Mouse (Mus musculus) right cerebral cortex, postnatal 14 days (tissue): ENCODE measurements around the gene Slc17a8.
"Not testable (repeated sequence)": the region's sequence is repeated elsewhere in the genome, so short reads cannot be mapped to it uniquely, and the experiment has no call there.

ENCODE experiments used
- DNase-seq: peaks from one replicate; pipeline ENCODE4 v3.0.0; 2022

Slc17a8 gene

DNA sequence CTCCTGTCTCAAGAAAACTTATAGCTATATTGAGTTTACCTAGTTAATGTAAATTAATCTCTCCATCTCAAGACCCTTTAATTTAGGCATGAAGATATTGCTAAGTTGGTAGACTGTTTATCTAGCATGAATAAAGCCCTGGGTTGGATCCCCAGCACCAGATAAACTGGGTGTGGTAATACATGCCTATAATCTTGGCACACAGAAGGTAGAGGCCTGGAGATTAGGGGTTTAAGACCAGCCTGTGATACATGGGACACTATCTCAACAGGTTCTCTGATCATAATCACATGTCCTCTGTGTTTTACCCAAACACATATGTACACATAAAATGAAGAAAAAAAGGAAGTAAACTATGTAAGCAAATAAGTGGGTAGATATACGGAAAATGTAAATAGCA, 32.3 kb downstream of the Slc17a8 start:
- no peak for DNase-seq

DNA sequence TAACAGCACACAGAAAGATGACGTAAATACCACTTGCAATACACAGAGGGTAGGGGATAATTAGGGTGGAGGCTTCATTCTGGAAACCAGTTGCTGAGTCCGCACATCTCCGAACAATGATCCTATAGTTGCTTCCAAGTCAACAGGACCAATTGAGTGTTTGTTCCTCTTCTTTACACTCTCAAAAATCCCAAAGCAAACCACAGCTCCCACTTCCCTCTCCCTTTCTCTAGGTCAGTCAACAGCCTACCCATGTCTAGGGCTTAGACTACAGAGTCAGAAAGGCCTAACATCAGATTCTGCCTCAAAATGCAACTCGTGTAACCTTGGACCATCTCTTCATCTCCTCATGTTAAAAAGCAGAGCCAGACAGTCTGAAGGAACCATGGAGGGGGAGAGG, 36.3 kb downstream of the Slc17a8 start:
- no peak for DNase-seq

DNA sequence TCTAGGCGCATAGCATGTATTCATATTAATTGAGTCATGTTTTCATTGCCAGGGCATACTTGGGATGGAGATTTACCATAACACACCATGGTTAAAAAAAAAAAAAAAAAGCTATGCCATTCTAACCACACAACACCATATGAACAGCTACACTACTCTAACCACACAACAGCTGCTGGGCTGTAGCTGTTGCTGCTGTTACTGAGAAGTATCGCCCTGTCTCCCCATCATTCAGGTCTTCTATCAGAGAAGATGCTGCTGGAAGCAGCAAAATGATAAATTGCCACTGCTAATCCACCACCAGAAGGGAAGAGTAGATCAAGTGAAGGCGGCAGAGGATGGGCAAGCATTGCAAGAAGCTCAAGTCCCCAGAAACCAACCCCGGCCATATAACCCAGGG, 42.3 kb downstream of the Slc17a8 start:
- no peak for DNase-seq

DNA sequence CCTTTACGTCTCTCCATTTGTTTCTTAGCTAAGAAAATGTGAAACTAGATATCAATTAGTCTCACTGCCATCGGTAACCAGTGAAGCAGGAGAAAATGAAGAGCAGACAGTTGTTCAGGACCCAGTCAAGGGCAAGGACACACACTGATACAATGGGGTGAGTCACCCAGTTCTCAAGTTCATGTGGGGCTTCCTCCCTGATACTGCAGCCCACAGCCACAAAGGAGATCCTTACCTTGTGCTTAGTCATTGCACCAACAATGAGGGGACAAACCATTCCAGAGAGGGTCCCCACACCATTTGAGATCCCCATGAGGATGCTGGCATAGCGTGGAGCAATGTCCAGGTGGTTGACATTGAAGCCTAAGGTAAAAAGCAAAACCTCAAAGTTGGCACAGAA, 43.4 kb downstream of the Slc17a8 start:
- no peak for DNase-seq

DNA sequence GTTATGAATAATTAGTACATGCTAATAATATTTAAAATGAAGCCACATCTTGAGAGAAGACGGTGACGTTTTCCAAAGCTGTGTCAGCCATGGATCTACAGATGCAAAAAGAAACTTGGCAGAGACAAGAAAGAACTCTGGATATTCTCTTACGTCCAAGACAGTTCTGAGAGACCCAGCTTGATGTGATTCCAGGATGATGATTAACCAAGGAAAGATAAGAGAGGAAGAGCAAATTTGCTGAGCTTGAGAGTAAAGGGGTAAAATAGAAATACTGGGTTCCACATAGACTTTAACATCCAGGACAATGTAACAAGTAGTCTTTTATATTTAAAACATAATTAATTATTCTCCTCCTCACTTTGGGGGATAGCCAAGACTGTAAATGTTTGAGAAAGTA, 47.6 kb downstream of the Slc17a8 start:
- no peak for DNase-seq

DNA sequence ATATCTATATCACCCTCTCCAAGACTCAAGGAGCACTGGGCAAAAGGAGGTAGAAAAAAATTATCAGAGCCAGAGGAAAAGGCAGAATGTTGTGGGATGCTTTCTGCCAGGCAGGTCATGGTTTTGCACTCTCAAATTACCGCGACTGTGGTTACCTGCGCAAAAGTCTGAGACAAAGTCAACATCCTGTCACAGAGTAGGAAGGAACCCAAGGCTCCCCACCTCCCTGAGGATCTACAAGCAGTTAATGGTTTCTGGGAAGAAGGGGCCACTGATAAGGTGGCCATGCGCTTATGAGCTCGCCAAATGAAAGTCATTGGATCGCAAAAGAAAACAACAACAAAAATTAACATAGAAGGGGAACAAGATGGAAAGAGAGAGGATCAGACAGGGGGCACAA, 48.1 kb downstream of the Slc17a8 start:
- DNase-seq: no peak

DNA sequence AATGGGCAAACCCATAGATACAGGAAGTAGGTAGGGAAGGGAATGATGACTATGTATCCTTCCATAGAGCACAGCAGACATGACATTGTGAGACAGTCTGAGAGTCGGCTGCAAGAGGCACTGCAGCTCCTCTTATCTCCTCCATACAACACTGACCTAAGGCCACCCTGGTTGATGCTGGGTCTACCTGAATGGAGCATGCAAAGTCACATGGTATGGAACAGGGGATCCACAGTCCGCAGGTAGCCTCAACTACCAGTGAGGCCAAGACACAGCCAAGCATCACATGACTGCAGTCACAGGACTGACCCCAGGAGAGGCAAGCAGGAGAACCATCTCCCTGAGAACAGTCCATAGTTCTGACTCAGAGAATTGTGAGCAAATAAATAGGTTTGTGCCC, 53.7 kb downstream of the Slc17a8 start:
- DNase-seq: no peak

DNA sequence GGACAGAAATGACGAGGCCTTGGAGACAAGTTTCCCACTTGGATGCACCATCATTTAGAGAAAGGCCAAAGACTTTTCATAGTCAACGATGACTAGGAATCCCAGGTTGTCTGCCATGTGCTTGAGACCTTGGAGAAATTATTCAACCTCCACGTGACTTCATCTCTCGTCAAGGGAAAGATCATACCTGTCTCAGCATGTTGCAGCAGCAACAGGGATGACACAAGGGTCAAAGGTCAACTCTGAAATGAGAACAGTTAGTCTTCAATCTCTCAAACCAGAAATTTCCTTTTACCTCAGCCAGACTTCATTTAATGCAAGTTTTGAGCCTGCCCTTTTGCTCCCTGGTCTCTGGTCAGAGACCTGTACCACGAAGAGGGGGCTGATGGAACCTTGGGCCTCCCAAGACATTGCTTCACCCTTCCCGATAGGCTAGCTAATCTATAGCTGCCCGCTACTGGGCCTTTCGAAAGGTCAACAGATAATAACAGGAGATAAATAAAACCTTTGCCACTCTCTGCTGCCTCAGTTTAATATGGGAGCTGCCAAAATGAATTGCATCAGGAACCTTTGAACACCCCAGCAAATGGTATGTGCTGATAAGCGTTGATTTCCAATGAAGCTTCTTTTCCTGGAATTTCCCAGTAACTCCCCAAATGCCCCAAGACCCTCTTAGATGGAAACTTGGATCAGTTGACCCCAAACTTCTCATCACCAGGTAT, 55.6 kb downstream of the Slc17a8 start:
- no peak for DNase-seq

DNA sequence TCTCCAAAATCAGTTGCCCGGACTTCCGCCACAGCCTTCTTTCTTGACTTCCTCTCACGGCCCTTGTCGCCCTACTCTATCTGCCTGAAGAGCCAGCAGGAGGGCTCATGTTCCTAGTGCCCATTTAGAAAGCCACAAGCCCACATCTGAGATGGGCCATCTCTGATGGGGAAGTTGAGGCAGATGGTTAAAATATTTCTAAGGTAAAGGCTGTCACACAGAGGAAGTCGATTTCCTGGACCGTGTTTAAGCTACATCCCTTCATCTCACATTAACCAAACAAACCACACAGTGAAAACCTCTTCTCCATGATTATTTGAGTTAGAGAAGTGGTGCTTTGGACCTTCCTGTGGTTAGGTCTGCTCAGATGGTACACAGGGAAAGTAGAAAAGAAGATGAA, 58.9 kb downstream of the Slc17a8 start:
- DNase-seq: no peak

DNA sequence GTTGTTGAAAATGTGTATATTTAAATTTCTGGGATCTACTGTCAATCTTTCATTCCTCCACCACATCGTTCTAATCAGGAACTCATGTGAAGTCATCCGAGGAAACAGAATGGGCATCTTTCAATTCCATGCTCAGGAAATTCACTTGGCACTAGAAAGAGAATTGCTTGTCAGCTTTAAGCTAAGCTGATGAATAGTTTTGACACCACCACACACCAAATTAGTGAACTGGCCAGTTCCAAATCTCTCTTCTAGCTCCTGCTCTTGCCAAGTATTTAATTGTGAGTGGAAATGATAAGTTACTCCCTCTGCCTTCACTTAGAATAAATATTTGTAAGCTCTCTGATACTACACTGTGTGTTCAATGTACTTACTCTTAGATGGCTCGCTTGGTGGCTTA, 61.7 kb downstream of the Slc17a8 start:
- DNase-seq: no peak

DNA sequence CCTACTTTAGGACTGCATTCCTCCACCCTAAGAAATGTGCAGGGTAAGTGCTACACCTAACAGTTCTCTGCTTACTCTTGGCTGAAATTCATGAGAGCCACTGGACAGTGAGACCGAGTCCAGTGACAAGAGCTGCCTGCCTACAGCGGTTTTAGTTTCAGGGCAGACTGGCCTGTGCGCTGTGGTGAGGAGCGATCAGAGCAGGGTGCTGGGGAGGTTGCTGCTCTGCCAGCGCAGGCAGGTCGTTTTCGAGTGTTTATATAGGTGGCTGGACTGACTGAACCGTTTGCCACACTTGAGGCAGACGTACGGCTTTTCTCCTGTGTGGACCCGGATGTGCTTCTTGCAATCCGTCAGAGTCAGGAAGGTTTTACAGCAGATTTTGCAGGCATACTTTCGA, 66.2 kb downstream of the Slc17a8 start:
- not testable (repeated sequence) for DNase-seq

DNA sequence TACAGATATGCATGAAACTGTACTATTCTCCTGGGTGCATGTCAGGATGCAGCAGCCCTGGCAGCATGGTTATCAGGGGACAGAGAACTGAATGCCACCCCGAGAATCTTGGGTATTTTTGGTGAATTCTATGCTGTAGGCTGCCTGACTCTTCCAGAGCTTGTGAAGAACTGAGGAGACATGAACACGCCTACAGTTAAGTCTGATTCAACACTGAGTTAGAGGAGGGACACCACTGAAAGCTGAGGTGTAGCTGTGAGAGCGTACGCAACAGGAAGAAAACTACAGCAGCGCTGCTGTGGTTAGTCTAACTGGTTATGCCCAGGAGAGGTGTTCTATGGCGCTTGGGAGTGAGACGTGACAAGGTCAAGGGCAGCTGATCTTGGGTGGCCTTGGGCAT, 67.2 kb downstream of the Slc17a8 start:
- DNase-seq: not testable (repeated sequence)

DNA sequence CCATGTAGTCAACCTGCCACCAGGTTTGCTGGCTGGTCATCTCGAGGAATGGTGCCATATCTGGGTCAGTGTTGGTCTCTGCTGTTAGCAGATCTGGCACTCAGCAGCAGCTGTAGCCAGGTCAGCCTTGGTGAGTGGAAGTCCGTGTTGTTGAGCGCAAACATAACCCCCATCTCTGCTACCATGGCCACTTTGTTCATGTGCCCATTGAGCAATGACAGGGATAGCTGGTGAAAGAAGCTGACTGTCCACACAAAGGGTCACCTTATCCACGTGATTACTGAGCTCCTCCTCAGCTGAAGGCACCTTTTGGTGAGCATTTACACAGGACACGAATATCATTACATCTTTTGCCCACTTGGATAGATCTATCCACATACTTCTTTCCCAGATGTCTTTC, 68.0 kb downstream of the Slc17a8 start:
- no peak for DNase-seq

DNA sequence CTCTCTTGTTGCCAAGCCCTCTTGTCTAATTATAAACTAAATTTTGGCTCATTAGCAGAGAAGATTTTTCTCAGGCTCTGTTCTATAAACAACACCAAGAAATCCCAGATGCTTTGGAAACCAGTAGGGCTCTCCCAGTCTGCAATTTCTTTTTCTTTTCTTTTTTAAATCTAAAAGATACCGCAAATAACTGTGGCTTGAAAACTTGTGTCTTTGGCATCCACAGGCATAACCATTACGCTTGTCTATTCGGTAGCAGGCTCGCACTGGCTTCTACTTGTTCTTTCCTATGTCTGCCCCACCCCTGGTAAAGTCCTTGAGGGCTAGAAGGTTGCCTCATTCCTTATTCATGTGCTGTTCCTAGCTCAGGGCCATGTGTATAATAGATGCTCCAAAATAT, 69.4 kb downstream of the Slc17a8 start:
- DNase-seq: no peak

DNA sequence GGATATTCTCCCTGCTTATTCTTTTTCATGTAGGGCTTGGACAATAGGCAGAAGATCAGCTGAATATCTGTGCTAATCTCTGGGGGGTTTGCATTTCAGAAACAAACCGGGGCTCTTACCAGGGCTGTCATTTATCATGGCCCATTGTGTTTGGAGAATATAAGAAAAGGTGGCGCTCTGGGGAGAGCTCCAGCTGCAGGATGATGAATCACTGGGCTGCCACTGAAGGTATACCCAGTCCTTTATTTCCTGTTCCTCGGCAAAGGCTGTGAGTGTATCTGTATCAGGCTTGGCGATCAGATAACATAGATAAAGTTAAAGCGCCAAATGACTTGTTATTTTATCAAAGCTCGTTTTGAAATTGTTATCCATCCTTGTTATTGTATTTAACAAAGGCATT, 73.0 kb downstream of the Slc17a8 start:
- no peak for DNase-seq

DNA sequence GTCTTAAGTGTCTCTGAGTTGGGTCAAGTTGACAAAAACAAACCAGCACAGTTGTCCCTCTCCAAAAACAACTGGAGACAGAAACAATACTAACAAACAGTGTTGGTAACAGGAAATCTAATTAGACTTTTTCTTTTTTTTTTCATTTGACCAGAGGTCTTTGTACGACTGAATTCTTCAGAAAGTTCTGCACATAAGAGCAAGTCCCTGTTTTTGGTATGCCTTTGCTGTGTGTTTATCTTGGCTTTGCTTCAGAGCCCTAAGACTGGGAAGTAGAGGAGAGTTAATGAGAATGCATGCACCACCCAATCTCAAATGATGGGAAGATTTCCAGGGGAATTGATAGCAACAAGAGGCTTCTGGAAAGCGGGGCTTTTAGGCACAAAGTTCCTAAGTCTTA, 74.1 kb downstream of the Slc17a8 start:
- DNase-seq: no peak

DNA sequence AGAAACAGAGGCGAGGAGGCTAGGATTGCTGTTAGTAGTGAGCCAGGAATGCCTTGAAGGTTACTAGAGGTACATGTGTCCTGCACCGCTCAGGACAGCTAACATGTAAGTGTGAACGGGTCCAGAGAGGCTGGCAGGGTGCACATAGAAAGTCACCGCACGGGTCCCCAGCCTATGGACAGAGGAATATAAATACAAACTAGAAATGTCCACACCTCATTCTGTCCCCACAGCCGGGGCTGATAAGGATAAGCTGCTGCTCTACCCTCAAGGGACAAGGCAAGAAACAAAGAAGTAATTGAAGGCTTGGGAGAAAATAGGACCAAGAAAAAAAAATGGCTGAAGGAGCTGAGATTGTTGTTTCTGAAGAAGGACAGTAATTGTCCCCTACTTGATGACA, 77.2 kb downstream of the Slc17a8 start:
- DNase-seq: no peak

DNA sequence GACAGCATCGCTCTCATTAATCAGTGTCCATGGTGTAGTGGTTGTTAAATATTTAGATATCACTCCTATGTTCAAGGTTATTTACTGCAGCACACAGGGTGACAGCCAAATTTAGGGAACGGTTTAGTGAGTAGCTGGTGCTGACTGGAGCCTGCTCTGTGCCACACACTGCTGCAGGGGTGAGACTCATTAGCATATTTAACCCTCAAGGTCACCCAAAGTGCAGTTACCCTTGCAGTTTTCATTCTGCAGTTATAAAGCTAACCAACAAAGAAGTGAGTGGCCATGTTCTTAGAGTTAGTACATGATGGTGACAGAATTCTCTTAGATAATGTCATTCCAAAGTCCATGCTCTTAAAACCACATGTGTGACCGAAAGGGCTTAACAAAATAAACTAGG, 78.7 kb downstream of the Slc17a8 start:
- no peak for DNase-seq

DNA sequence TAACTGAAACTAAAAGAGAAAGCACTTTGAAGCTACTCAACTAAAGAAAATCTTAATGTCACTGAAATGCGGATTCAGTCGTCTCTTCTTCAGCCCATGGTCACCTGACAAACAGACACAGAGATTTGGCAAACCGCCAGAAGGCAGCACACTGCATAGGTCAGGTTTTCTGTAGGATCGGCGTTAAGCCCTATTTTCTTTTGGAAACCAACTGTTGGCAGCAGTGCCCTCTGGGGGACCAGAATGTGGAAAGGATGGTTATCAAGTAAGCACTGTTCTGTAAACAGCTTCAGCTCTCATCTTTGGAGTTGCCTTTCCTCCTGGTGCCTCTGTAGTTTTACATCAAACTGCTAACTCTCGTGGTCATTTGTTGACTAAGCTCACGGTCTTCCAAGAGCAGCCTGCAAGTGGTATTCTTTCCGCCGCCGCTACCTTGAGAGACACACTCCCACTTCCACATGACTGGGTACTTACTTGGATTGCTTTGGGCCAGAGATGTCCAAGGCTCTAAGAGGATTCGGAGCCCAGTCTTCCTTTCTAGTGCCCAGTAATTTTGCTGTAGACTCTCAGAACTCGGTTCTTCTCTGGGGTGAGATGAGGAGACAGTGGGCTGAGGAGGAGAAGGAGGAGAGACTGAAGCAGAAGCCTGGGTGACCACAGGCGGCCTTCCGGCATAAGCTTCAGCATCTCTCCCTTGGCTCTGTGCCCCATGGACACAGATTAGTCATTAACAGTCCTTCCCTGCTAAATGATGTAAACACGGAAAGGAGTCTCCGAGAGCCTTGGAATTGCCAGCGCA, 87.9 kb downstream of the Slc17a8 start, which contains the start of gene Nr1h4:
TSS of gene Nr1h4 (minus strand) at position 657 of the 799 bp plus-strand sequence.
- DNase-seq: no peak

DNA sequence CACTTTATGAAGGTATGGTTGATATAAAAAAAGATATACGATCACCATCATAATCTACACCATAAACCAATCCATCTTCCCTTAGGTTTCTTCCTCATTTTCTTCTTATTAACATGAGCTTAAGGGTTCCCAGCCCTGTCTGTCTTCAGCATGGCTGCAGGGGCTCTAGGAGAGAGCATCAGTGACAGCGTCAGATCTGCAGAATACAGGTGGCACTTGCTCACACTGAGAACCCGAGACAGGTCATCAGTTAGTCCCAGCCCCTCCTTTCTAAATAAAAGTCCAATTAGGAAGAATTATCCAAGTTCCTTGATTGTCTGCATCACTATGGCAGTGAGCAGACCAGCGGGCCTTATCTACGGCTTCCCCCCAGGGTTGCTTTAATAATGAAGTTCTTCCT, 88.6 kb downstream of the Slc17a8 start:
- no peak for DNase-seq

DNA sequence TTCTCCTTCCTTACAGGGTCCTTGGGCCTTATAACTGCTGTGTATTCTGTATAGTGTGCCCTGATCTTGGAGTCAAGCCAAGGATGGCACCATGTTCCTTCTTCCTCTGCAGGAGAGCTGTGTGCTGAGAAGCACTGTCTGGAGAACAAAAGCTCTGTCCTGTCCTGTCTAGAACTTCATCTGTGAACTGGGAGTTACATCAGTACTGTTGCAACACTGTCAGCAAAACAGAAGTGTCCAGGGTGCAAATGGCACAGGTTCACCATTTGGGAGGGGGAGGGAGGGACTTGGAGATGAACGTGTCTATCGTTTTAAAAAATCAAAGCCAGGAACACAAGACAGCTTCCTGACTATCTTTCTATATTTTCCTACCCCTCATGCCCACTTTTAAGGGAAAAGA, 89.1 kb downstream of the Slc17a8 start:
- DNase-seq: no peak

DNA sequence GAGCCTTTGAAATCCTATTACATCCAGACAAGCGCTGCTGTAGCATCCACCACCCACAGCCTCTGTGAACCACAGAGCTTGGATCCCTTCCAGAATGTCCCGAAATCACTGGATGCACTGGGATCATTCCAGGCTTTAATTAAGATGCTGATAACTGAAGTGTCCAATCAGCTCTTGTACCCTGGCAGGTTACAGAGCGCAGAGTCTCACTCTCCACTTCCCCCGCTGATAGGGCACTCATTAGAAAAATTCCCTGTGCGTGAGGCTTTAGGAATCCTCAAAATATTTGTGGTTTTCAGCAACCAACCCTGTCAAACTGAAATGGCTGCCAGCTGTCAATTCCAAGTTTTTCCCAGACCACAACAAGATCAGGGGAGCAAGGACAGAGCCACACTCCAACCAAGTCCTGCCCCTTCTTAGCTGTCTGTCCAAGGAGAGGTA, 89.8 kb downstream of the Slc17a8 start:
- no peak for DNase-seq

DNA sequence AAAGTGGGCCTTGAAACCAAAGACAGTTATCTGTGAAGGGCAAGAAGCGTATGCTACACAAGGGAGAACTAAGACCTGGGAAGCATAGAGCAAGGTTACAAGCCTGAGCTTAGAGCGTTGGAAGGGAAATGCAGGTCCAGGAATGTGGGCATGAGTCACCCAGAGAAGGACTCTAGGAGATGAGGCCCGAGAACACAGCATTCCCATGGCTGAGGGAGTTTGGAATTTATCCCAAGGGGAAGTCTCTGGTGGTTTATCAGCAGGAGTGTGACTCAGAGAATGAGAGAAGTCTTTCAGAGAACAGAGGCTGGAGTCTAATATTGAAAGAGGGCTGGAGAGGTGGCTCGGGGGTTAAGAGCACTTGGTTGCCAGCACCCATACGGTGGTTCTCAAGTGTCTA, 94.0 kb downstream of the Slc17a8 start:
- DNase-seq: no peak

DNA sequence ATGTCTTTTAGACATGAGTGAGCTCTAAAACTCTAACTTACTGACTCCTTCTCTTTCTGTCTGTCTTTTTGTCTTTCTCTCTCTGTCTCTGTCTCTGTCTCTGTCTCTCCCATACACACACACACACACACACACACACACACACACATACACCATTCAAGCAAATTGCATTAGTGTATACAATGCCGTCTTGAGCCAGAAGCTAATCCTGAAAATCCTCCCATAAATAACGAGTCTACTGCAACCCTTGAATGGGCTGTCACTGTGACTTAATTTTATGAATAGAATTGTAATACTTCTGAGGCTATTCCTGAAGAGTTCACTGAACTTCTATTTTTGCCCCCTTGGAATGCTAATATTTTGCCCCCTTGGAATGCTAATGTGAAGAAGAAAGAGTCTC, 95.2 kb downstream of the Slc17a8 start:
- DNase-seq: no peak
